Mouse (Mus musculus) heart, postnatal 10 days (tissue): ENCODE data around the gene Cfap74. TPM values are rescaled to one million over a fixed set of nuclear protein-coding genes. Genes with fewer than 3 reads are reported as not detected.
A peak's percentile ranks its signal among the peaks of the same experiment; 100 is the strongest.

Source experiments
- DNase-seq, 2 experiments: peaks; one replicate each; pipeline ENCODE4 v3.0.0; 2021
- intact Hi-C: fragments of 180-260 bp; cut with DNase I; formaldehyde crosslinking; loops from one replicate; pipeline ENCODE4 v1.15.1; 2025
- total RNA-seq, 2 experiments: library from RNA; stranded (reverse); gene quantifications; 2 replicates each; pipeline ENCODE4 v1.2.3; 2021

Cfap74 gene
- total RNA-seq, result under 1 TPM; 0.30 to 0.34 TPM

DNA sequence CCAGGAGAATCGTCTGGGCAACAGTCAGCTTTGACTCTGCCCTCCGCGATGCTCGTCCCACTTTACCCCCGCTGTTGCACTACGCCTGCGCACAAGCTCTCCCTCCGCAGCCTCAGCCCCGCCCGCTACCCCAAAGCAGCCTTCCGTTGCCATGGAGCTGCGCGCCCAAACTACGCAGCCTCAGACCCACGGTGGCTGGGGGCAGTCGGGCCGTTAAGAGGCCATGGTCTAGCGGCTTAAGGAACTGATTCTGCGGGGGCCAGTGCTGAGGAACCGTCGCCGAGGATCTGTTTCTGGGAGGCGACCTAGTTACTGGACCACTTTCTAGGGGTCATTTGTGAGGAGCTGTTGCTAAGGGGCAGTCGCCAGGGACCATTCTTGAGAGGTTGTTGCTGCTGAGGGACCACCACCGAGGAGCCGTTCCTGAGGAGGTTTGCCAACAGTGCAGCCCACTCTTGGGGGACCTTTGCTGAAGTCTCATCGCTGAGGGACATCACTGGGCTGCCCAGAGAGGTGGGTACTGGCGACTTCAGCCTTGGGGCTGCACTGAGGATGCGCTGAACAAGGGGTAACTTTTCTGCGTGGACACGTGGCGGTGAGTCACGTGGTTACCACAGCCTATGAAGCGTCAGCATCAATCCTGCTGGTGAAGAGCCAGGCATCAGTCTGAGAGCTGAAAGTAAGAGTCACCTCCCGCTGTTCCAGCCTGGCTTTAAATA is at the start of gene Cfap74:
Gene Cfap74 (plus strand): TSS at position 133 of the 719 bp plus-strand sequence.
- DNase-seq, result peak; percentile 66 to 77
- intact Hi-C loops, result loop anchor here (5.0 kb wide), 1 partner anchor 87 kb away; no protein-coding TSS in a partner anchor

- DNase-seq, result no peak
- intact Hi-C loops, result no loop called here
Measured at GRCm38 (mm10) chr4:155359560-155360464, 49.2 kb upstream of the Cfap74 start.

GRCm38 (mm10) chr4:155360856-155361255 is 48.1 kb upstream of the Cfap74 start:
- intact Hi-C loops, result no loop called here
- DNase-seq, result no peak

- DNase-seq, result peak; percentile 74 to 76
- intact Hi-C loops, result no loop called here
Measured at GRCm38 (mm10) chr4:155361303-155361791, 47.6 kb upstream of the Cfap74 start, which contains the start of gene Prkcz. TSS of gene Prkcz (minus strand) at chr4:155361361.

DNA sequence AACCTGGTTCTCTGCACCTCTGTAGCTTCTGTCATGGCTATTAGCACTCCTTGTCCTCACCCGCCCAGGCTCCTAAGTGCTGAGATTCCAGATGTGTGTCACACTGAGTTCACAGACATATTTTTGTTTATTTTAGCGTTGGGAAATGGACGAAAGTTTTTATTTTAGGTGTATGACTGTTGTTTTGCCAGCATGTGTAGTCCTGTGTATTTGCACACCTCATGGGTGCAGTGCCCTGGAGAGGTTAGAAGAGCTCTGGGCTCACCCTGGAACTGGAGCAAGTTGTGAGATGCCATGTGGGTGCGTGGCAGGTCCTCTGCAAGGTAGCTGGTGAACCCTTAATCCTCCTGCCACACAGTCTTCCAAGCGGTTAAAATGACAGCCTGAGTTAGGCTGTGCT is 46.5 kb upstream of the Cfap74 start:
- intact Hi-C loops, result no loop called here
- DNase-seq, result no peak

- no peak for DNase-seq
- intact Hi-C loops, result loop anchor here (5.0 kb wide), 2 partner anchors 201 to 216 kb away; no protein-coding TSS in a partner anchor
Measured at GRCm38 (mm10) chr4:155366784-155367183, 42.2 kb upstream of the Cfap74 start.

DNA sequence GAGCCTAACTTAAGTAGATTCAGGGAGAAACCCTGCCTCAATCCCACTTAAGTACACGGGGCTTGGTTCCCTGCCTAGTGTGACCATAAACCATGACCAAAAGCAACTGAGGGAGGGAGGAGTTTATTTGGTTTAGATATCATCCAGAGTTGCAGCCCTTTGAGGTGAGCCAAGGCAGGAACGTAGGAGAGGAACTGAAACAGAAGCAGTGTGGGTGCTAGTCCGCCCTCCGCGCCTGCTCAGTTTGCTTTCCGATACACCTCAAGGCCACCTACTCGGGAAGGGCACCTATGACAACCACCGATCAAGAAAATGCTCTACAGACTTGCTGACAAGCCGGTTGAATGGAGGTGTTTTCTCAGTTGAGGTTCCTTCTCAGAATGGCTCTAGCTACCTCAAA is 41.3 kb upstream of the Cfap74 start:
- no peak for DNase-seq
- intact Hi-C loops, result loop anchor here (5.0 kb wide), 2 partner anchors 200 to 215 kb away; no protein-coding TSS in a partner anchor

DNA sequence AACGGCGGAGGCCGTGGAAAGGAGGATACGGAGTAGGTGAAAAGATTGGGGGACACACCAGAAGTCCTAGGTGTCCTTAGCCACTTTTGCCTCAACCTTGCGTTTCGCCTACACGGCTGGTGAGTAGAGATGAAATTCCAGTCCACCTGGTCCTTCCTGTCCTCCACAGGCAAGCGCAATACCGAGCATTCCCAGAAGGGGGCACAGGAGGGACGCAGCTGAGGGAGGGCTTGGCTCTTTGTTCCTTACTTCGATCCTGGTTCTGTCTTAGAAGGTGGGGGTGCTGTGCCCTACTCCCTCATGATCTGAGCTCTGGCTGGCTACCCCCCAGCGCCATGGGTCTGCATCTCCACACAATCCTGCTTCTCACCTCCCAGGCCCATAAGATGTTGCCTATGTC is 40.3 kb upstream of the Cfap74 start:
- peak; percentile 59 to 82 for DNase-seq

DNA sequence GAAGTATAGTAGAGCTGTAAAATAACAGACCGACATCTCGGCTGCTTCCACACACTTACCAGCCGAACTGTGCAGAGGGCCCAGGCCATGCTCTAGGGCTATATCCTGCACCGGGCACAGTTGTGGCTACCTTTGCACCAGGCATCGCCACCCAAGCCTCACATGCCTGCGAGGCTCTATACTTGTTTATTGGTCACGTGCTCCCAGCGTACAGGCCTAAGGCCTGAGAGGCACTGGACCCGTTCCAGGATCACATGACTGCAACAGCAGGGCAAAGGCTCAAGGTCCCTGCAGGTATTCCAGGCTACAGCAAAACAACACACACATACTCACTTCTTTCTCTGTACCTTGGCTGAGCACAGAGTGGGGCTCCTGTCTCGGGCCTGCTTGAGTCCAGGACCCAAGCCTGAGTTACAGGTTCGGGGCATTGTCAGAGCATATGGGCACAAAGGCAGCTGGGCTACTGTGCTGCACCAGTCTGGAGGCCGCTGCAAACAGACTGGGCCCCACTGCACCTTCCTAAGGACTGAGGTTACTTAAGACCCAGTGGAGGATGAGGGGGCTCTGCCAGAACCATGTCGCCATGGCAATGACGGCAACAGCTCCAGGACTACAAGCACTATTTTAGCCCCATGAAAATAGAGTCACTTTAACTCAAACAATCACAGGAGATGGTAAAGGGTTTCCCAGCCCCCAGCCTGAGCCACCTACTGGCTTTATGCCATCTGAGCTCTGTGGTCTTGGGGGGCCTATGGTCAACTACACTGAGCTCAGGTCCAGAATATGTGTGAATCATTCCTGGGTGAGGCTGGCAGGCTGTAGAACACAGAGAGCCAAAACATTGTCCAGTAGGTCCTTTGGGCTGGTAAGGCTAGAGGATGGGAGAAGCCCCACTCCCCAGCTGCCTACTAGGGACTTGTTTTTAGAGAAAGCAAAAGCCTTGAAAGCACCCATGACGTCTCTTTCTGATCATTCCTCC is 38.0 kb upstream of the Cfap74 start:
- DNase-seq, result no peak
- intact Hi-C loops, result no loop called here

More for the DNA sequence above, 40.3 kb upstream of the Cfap74 start:
- intact Hi-C loops, result loop anchor here (5.0 kb wide), 2 partner anchors 199 to 214 kb away; no protein-coding TSS in a partner anchor

GRCm38 (mm10) chr4:155371797-155372735 is 36.9 kb upstream of the Cfap74 start:
- intact Hi-C loops, result no loop called here
- no peak for DNase-seq

DNA sequence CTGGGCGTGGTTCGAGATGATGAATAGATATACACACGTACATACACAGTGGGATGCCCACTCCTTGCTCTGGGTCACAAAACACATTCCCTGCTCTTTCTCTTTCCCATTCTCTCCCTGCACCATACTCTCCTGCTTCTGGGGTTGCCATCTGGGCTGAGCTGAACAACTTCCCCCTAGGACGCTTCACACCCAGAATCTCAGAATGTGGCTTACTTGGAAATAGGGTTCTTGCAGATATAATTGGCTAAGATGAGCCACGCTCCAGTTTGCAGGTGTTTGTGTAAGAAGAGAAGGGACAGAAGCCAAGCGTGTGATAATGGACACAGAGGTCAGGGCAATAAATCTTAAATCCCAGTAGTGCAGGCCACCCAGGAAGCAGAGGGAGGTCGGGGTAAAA is 27.0 kb upstream of the Cfap74 start:
- DNase-seq, result no peak
- intact Hi-C loops, result no loop called here

GRCm38 (mm10) chr4:155382752-155383151 is 26.2 kb upstream of the Cfap74 start:
- DNase-seq, result no peak
- intact Hi-C loops, result no loop called here

GRCm38 (mm10) chr4:155383326-155383725 is 25.7 kb upstream of the Cfap74 start:
- no peak for DNase-seq
- intact Hi-C loops, result no loop called here

DNA sequence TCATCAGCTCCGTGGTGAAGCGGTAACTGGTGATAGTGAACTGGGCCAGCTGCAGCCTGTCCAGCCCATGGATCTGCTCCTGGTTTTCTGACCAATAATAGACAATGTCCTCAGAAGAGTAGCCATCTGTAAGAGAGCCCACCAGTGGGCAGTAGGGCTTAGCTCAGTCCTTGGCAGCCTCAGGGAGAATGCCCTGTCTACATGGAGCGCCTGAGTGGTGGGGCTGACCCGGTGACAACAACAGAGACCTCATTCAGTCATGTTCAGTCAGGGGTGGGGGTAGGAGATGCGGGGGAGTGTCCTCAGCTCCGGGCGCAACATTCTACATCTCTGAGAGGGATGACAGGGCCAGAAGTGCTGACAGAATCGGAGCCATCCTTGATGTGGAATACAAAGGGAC is 21.8 kb upstream of the Cfap74 start:
- no peak for DNase-seq
- intact Hi-C loops, result no loop called here

DNA sequence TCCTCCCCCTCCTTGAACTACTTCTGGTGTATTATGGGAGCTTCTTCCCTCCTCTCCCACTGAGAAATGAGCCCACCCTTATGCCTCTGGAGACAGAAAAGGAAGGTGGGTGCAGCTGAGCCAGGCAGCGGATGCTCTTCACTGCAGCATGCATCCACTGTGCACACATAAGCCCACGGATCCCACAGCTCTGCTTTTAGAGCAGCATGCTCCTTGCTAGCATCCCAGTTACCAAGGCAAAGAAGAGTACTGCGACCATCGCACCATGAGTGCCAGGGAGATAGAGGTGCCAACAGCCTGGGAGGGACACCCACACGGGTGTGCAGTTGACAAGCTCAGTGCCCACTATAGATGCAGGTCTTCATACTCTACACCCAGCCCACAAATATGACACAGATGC is 13.5 kb upstream of the Cfap74 start:
- intact Hi-C loops, result no loop called here
- DNase-seq, result no peak

GRCm38 (mm10) chr4:155396751-155397150 is 12.2 kb upstream of the Cfap74 start:
- intact Hi-C loops, result no loop called here
- DNase-seq, result no peak

- intact Hi-C loops, result no loop called here
- peak; percentile 70 to 81 for DNase-seq
Measured at GRCm38 (mm10) chr4:155397511-155398221, 11.3 kb upstream of the Cfap74 start, which contains the start of gene Gabrd. TSS of gene Gabrd (minus strand) at chr4:155398112.

- DNase-seq, result no peak
- intact Hi-C loops, result no loop called here
Measured at GRCm38 (mm10) chr4:155398222-155398540, 10.8 kb upstream of the Cfap74 start.
